Mouse (Mus musculus): ENCODE measurements around the gene Vmn1r220.
"Not testable (repeated sequence)": the region's sequence is repeated elsewhere in the genome, so short reads cannot be mapped to it uniquely, and the experiment has no call there.

Gene Vmn1r220

GRCm38 (mm10) chr13:23187875-23188274 lies at the start of gene Vmn1r220:
Gene Vmn1r220, minus strand, starts transcription at chr13:23187975.
- DNase-seq: no peak

GRCm38 (mm10) chr13:23235847-23236246 lies 48.1 kb upstream of the Vmn1r220 start, which contains the start of gene Vmn1r222:
Gene Vmn1r222, minus strand, starts transcription at chr13:23235947.
- DNase-seq: not testable (repeated sequence)

DNA sequence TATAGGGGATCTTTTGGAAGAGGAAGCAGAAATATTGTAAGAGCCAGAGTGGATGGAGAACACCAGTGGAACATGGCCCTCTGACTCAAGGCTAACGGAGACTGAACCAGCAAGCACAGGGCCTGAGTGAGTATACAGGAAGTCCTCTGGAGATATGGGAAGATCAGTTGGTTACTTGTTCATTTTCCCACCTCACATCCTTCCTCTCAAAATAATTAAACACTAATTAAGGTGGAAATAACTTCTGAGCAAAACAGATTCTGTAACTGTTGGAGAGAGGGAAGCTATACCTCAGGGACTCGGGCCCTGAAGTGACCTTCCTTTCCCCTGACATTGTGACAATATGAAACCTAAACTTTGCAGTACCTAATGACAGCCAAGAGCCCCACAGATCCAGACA lies 26.1 kb upstream of the Vmn1r220 start, which contains the start of gene Vmn1r221:
Gene Vmn1r221 (plus strand): TSS at position 301 of the 400 bp plus-strand sequence.
- DNase-seq: not testable (repeated sequence)

GRCm38 (mm10) chr13:23203885-23204284 lies 16.1 kb upstream of the Vmn1r220 start:
- DNase-seq: not testable (repeated sequence)

GRCm38 (mm10) chr13:23166471-23166870 lies 21.3 kb downstream of the Vmn1r220 start:
- DNase-seq: not testable (repeated sequence)

DNA sequence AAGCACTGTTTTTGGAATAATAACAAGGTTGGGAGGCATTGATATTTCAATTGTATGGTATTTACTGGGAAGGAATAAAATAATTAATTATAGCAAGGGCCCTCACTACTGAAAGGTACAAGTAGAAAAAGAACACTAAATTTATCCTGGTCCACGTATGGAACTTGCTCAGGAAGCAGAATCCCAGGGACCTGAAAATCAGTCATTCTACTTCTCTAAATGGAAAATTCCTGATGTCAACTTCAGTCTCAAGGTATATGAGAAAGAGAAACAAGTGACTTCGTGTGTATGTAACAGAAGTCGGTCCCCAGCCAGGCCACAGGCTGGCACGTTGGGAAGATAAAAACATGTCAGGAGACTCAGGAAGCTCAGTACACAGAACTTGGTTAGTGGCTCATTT lies 28.8 kb downstream of the Vmn1r220 start, which contains the start of gene Vmn1r219:
Gene Vmn1r219 (plus strand): TSS at position 301 of the 400 bp plus-strand sequence.
- DNase-seq: no peak

GRCm38 (mm10) chr13:23157848-23158247 lies 29.9 kb downstream of the Vmn1r220 start:
- no peak for DNase-seq

DNA sequence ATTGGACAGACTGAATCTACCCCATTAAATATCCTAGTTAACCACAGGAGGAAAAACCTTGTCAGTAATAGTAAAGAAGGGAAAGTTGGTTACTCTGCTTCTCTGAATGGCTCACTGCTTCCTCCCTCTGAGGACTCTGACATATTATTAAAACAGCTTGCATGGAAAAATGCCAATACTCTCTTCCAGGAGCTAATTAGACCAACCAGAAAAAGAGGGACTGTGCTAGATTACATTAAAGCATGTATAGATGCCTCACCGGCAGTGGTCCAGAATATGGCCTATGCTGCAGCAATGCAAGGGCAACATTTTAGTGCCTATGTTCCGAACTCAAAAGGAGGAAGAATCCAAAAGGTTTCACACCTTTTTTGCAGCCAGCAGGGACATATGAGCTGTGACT lies 48.9 kb downstream of the Vmn1r220 start:
- no peak for DNase-seq

- DNase-seq: no peak
These were observed 54.3 kb downstream of the Vmn1r220 start for GRCm38 (mm10) chr13:23133501-23133900.

- no peak for DNase-seq
These were observed 54.7 kb downstream of the Vmn1r220 start, which contains the start of gene Vmn1r218 for GRCm38 (mm10) chr13:23133099-23133498. Gene Vmn1r218, plus strand, starts transcription at chr13:23133155.

All from cerebellum, adult 9-11 months (tissue).